Mouse (Mus musculus): ENCODE data around the gene Olfr748. TPM values are rescaled to one million over a fixed set of nuclear protein-coding genes. Genes with fewer than 3 reads are reported as not detected.
"Not testable (repeated sequence)": the region's sequence is repeated elsewhere in the genome, so short reads cannot be mapped to it uniquely, and the experiment has no call there.

The Olfr748 gene
- total RNA-seq (2021) = not detected

GRCm38 (mm10) chr14:50707073-50707472 lies at the start of gene Olfr748:
Olfr748 (plus strand) TSS chr14:50707373.
- intact Hi-C loops (cut with DNase I) = no loop called here
- DNase-seq (ENCODE audit: low spot score) = no peak

DNA sequence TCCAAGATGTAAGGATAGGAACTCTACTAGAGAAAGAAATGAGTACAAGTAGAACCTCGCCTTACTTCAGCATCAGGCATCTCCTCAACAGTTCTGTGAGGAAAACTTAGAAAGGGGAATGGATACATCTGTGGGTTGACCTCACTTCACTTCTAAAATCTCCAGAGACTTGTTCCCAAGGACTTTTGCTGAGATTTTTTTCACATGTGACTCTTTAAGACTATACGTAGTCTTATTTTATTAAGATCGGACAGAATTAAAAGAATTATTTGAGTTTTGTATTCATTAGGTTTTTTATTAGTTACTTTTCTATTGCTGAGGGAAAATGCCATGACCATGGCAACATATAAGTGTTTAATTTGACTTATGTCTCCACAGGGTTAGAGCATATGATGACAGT lies 14.1 kb upstream of the Olfr748 start, which contains the start of gene Olfr747:
Olfr747 (minus strand) TSS at position 101 of the 400 bp plus-strand sequence.
- no peak for DNase-seq (ENCODE audit: low spot score)
- intact Hi-C loops (cut with DNase I) = no loop called here

DNA sequence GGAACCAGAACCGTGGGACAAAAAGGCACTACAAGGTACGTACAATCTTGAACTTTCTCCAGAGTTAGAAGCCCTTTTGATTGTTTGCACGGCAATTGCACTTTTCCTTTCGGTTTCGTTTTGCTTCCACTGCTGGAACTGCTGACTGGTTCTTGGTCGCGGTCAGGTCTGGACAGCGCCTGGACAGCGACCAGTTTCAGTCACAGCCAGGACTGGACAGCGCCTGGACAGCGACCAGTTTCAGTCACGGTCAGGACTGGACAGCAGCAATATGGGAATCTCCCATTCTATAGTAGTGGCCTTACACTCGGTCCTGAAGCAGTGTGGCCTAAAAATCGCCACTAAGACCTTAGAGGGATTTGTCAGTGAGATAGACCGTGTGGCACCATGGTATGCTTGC lies 12.7 kb downstream of the Olfr748 start:
- intact Hi-C loops (cut with DNase I); DNase-seq (ENCODE audit: low spot score): not testable (repeated sequence)

- DNase-seq (ENCODE audit: low spot score); intact Hi-C loops (cut with DNase I): not testable (repeated sequence)
These were observed 15.2 kb downstream of the Olfr748 start for GRCm38 (mm10) chr14:50722371-50722770.

GRCm38 (mm10) chr14:50740334-50740733 lies 33.2 kb downstream of the Olfr748 start:
- intact Hi-C loops (cut with DNase I) = no loop called here
- DNase-seq (ENCODE audit: low spot score) = no peak

GRCm38 (mm10) chr14:50741584-50741983 lies 34.4 kb downstream of the Olfr748 start:
- DNase-seq (ENCODE audit: low spot score) = no peak
- intact Hi-C loops (cut with DNase I) = no loop called here

GRCm38 (mm10) chr14:50744994-50745393 lies 37.8 kb downstream of the Olfr748 start, which contains the start of gene Olfr749:
Olfr749 (minus strand) TSS chr14:50745094.
- DNase-seq (ENCODE audit: low spot score) = no peak
- intact Hi-C loops (cut with DNase I) = no loop called here

GRCm38 (mm10) chr14:50758416-50759085 lies 51.4 kb downstream of the Olfr748 start:
- intact Hi-C loops (cut with DNase I) = no loop called here
- no peak for DNase-seq (ENCODE audit: low spot score)

Other genes starting within 250 kb of the Olfr748 start
- not detected for gene Olfr741, start 234.6 kb upstream of the Olfr748 start, total RNA-seq (2021)
- not detected for gene Olfr742, start 203.8 kb upstream of the Olfr748 start, total RNA-seq (2021)
- gene Olfr743, start 185.5 kb upstream of the Olfr748 start, total RNA-seq (2021) = not detected
- gene Olfr744, start 92.5 kb upstream of the Olfr748 start, total RNA-seq (2021) = not detected
- gene Olfr745, start 68.0 kb upstream of the Olfr748 start, total RNA-seq (2021) = not detected
- gene Olfr746, start 60.3 kb upstream of the Olfr748 start, total RNA-seq (2021) = not detected
- not detected for gene Olfr747, start 14.2 kb upstream of the Olfr748 start, total RNA-seq (2021)
- gene Olfr749, start 37.7 kb downstream of the Olfr748 start, total RNA-seq (2021) = not detected
- gene Ttc5, start 78.1 kb downstream of the Olfr748 start, total RNA-seq (2021) = 10 to 100 TPM; 16.2 to 17.0 TPM
- under 1 TPM in 1 of 2 experiments, not detected in 1; 0.39 TPM for gene Ccnb1ip1, start 100.4 kb downstream of the Olfr748 start, total RNA-seq (2021)
- gene Parp2, start 100.5 kb downstream of the Olfr748 start, total RNA-seq (2021) = 10 to 100 TPM; 13.4 to 16.0 TPM
- 10 to 100 TPM in 1 of 2 experiments, 1 to 10 TPM in 1; 9.3 to 10.2 TPM for gene Tep1, start 163.2 kb downstream of the Olfr748 start, total RNA-seq (2021)
- gene Klhl33, start 190.1 kb downstream of the Olfr748 start, total RNA-seq (2021) = 10 to 100 TPM; 21.5 to 32.5 TPM
- 10 to 100 TPM; 66.1 to 70.3 TPM for gene Osgep, start 217.5 kb downstream of the Olfr748 start, total RNA-seq (2021)
- 10 to 100 TPM; 22.6 to 23.2 TPM for gene Apex1, start 217.6 kb downstream of the Olfr748 start, total RNA-seq (2021)
- 10 to 100 TPM; 21.1 to 23.6 TPM for gene Pip4p1, start 223.5 kb downstream of the Olfr748 start, total RNA-seq (2021)
- gene Pnp, start 223.7 kb downstream of the Olfr748 start, total RNA-seq (2021) = 10 to 100 TPM; 12.2 to 13.5 TPM
- 10 to 100 TPM; 12.6 TPM for gene Gm49342, start 237.1 kb downstream of the Olfr748 start, total RNA-seq (2021)
- under 1 TPM; 0.61 to 0.75 TPM for gene Pnp2, start 248.6 kb downstream of the Olfr748 start, total RNA-seq (2021)

Measured in heart, postnatal 25 days (tissue).